Mouse (Mus musculus) retina, embryonic 14.5 days (tissue): Measurements from ENCODE around the gene Ap3d1.

Experiments used
- DNase-seq: peaks from one replicate; pipeline ENCODE4 v3.0.0-alpha.2; 2015; ENCODE audit warnings: low spot score

Ap3d1 gene

GRCm38 (mm10) chr10:80742180-80742978, at the start of gene Ap3d1:
Gene Ap3d1 (minus strand): TSS chr10:80742264.
- peak; percentile 99 for DNase-seq

- no peak for DNase-seq
These were observed 49.6 kb upstream of the Ap3d1 start for GRCm38 (mm10) chr10:80791476-80792174.

GRCm38 (mm10) chr10:80790761-80791404, 48.8 kb upstream of the Ap3d1 start:
- DNase-seq = no peak

DNA sequence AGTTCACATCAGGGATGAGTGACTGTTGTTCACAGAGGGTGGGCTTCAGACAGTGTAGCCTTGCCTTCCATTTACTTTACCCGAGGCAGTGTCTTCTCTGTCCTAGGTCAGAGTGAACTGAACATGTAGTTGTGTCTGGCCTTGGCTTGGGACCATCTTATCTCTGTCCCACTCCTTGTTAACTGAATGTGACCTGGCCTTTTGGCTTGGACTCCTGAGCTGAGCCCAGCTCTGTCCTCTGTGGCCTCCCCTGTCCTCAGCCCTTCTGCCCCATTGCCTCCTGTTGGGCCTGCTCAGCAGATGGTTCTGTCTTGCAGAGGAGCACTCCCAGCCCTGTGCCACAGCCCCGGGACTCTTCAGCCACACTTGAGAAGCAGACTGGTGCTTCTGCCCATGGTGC, 45.5 kb upstream of the Ap3d1 start:
- DNase-seq = no peak

- no peak for DNase-seq
These were observed 43.9 kb upstream of the Ap3d1 start for GRCm38 (mm10) chr10:80785963-80786362.

DNA sequence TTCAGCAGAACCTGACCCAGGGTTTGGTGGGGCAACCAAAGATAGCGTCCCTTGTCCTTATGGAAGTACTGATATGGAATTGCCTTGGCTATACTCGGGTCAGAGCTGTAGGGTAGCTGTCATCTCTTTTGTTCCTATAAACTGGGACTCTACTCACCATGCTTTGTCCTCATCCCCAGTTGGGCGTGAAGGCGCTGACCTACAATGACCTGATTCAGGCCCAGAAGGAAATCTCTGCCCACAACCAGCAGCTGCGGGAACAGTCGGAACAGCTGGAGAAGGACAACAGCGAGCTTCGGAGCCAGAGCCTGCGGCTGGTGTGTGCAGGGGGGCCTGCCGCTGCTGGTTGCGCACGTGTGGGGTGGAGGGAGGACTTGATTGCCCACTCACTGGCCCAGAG, 42.8 kb upstream of the Ap3d1 start:
- peak; percentile 11 for DNase-seq

DNA sequence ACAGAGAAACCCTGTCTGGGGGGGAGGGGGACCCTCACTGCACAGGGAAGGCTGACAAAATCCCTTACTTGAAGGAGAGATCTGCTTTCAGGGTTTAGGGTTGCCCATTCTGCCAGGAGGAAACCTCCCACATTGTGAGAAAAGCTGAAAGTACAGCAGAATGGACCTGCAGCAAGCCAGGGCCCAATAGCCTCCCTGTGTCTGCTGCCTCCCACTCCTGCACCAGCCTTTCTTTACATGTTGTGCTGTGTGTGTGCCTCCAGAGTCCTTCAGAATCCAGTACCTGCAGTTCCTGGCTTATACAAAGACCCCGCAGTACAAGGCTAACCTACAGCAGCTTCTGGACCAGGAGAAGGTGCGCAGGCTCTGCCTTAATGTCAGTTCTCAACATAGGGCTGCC, 42.2 kb upstream of the Ap3d1 start:
- DNase-seq = no peak

DNA sequence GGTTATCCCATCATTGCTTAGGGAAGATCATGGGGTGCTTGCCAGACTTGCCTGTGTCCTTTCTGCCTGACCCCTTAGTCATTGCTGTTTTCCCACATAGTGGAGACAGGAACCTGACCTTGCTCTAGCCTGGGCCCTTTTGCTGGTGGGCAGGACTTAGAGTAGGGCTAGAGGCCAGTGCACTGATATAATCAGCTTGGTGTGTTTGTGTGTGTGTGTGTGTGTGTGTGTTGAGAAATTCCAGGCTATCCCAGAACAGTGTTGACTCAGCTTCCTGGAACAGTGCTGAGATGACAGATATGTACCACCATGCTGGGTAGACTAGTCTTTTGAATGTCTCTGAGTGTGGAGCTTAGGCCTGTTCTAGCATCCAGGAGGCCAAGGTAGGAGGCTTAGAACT, 37.5 kb upstream of the Ap3d1 start:
- no peak for DNase-seq

DNA sequence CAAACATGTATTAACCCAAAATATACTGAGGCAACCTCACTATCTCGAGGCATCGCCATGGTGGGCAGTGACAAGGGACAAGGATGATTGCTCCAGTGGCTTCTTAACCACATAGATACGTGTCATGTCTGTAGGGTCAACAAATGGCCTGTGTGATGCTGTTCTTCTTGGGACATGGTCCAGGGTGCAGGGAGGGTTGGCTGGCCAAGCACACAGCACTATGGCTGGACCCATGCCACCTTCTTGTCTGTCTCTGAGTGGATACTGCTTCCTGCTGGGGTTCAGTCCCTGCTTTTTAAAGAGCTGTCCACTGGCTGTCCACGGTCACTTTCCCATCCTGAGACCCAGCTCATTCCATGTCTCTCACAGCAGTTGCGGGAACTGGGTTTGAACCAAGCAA, 35.1 kb upstream of the Ap3d1 start:
- DNase-seq = no peak

- DNase-seq = no peak
These were observed 34.4 kb upstream of the Ap3d1 start for GRCm38 (mm10) chr10:80776358-80776869.

- no peak for DNase-seq
These were observed 33.7 kb upstream of the Ap3d1 start for GRCm38 (mm10) chr10:80775731-80776130.

GRCm38 (mm10) chr10:80774981-80775380, 32.9 kb upstream of the Ap3d1 start:
- DNase-seq = no peak

GRCm38 (mm10) chr10:80774549-80774948, 32.5 kb upstream of the Ap3d1 start:
- DNase-seq = peak; percentile 85

DNA sequence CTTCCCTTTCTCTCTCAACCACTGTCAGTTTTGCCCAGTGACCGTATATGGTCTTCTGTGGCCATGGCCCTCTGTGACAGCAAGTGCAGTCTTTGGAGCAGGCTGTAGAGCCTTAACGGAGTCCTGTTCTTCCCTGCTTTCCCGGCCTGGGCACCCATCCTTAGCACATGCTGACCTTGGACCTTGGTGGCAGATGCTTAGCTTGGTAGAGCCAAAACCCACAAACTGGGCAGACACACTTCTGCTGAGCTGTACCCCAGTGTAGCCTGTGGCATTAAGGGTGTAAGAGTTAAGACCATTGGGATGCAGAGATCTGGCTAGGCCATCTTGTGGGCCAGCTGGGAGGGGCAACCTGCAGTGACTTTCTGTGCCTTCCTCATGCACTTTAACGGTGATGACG, 31.8 kb upstream of the Ap3d1 start:
- no peak for DNase-seq

DNA sequence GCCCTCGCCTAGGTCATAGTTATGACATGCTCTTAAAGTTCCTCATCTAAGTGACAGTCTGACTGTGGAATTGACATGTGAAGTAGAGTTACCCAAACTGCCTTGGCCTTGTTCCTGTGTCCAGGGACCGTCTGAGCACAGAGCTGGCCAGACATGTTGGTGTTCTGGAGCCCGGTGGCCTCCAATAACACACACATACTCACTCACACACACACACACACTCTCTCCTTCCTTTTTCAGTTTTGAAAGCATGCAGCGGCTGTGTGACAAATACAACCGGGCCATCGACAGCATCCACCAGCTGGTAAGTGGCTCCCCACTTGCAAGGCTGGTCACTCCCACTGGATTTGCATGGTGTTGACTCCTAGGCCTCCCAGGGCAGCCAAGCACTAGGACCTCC, 26.3 kb upstream of the Ap3d1 start:
- DNase-seq = no peak

DNA sequence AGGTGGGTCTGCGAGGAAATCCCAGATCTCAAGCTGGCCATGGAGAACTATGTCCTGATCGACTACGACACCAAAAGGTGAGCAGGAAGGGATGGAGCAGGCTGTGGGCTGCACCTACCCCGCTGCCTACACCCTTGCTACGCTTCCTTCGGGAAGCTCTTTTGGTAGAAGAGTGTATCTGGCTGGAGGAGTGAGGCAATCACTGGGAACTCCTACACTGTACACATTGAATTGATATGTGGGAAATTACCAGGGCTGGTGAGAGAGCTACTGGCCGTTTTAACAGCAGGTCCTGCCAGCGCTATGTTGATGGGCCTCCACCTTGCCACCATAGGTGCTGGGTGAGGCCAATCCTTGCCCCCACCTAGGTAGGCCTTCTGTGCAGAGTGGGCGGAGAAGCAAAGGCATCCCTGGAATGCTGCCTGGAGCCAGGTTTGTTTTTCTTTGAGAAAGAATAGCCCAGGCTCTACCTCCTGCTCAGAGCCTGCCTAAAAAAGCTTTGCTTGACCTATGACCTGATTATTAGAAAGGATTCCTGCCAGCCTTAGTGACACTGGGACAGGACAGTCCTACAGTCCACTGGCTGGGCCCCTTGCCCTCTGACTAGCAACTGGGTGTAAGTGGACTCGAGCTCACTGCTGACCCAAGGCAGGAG, 24.2 kb upstream of the Ap3d1 start:
- no peak for DNase-seq

DNA sequence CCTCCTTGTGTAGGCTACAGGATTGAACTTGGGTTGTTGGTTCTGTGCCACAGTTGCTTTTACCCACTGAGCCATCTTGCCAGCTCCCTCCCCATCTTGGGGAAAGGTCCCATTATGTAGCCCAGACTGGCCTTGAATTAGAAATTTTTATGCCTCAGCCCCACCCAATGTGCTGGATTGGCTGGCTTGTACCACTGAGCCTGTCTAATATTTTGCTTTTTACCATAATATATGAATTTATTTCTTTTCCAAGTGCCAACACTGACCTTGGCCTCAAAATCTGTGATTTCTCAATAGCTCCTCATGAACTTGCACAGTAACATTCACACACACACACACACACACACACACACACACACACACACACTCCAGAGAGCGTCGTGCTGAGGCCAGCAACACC, 23.7 kb upstream of the Ap3d1 start:
- DNase-seq = no peak

GRCm38 (mm10) chr10:80763502-80763901, 21.4 kb upstream of the Ap3d1 start:
- no peak for DNase-seq

DNA sequence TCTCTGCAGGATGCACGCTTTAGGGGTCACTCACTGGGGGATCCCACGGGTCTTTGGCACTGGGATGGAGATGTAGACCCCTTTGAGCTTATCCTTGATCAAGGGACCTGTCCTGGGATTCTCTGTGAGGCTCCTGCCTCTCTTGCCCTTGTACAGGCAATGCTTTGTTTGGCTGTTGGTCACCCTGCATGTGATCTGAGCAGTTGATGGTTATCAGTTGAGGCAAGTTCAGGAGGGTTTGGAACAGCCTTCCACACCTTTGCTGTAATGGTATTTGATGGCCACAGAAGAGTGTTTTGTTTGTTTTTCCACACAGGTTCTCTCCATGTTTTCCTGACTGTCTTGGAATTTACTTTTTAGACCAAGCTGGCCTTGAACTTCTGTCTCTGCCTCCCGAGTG, 19.8 kb upstream of the Ap3d1 start:
- no peak for DNase-seq

- DNase-seq = no peak
These were observed 18.8 kb upstream of the Ap3d1 start for GRCm38 (mm10) chr10:80760596-80761524.

DNA sequence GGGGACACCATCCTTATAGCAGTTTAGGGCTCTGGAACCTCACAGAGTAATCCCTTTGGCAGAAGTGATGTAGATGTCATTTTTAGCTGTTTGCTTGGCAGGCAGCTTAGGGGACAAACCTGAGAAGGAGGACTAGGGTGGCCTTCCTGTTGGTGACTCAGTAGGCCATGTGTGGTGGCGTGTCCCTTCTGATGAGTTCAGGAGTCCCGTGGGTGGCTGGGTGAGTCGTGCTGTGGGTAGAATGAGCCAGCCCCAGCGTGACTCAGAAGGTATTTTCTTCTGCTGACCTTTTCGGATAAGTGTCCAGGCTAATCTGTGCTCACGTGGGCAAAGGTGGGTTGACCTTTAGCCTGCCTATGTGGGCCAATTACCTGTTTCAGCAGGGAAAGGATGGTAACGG, 16.6 kb upstream of the Ap3d1 start:
- no peak for DNase-seq
